Mouse (Mus musculus) cerebellum, adult 9-11 months (tissue): ENCODE measurements around the gene March1.

ENCODE experiments used
- DNase-seq: peaks from one replicate; pipeline ENCODE4 v3.0.0; 2022

The March1 gene

GRCm38 (mm10) chr8:65617871-65618751 is at the start of gene March1:
TSS of gene March1 (plus strand) at chr8:65617900.
- DNase-seq, result peak; percentile 10

GRCm38 (mm10) chr8:65586909-65587308 is 30.8 kb upstream of the March1 start:
- no peak for DNase-seq

- no peak for DNase-seq
Measured at GRCm38 (mm10) chr8:65603241-65603640, 14.5 kb upstream of the March1 start.

GRCm38 (mm10) chr8:65609509-65609908 is 8.2 kb upstream of the March1 start:
- DNase-seq, result no peak

- no peak for DNase-seq
Measured at GRCm38 (mm10) chr8:65618966-65619365, 1.3 kb downstream of the March1 start.

- DNase-seq, result no peak
Measured at GRCm38 (mm10) chr8:65644931-65645330, 27.2 kb downstream of the March1 start.

- no peak for DNase-seq
Measured at GRCm38 (mm10) chr8:65645502-65645901, 27.8 kb downstream of the March1 start.

GRCm38 (mm10) chr8:65645945-65646344 is 28.2 kb downstream of the March1 start:
- no peak for DNase-seq

GRCm38 (mm10) chr8:65655924-65656323 is 38.2 kb downstream of the March1 start:
- DNase-seq, result no peak

GRCm38 (mm10) chr8:65661885-65662284 is 44.2 kb downstream of the March1 start:
- no peak for DNase-seq

GRCm38 (mm10) chr8:65665786-65666185 is 48.1 kb downstream of the March1 start:
- no peak for DNase-seq

GRCm38 (mm10) chr8:65743066-65743465 is 125.4 kb downstream of the March1 start:
- DNase-seq, result no peak

GRCm38 (mm10) chr8:65775815-65776214 is 158.1 kb downstream of the March1 start:
- no peak for DNase-seq

- DNase-seq, result no peak
Measured at GRCm38 (mm10) chr8:65781156-65781555, 163.5 kb downstream of the March1 start.

- DNase-seq, result no peak
Measured at GRCm38 (mm10) chr8:65812971-65813370, 195.3 kb downstream of the March1 start.

- DNase-seq, result peak; percentile 1
Measured at GRCm38 (mm10) chr8:65922294-65923019, 304.8 kb downstream of the March1 start.

GRCm38 (mm10) chr8:65956948-65957347 is 339.2 kb downstream of the March1 start:
- DNase-seq, result no peak

- no peak for DNase-seq
Measured at GRCm38 (mm10) chr8:65957492-65957891, 339.8 kb downstream of the March1 start.

- no peak for DNase-seq
Measured at GRCm38 (mm10) chr8:65966502-65967222, 349.0 kb downstream of the March1 start.

- DNase-seq, result no peak
Measured at GRCm38 (mm10) chr8:65967223-65967778, 349.6 kb downstream of the March1 start.

- DNase-seq, result no peak
Measured at GRCm38 (mm10) chr8:65976905-65977304, 359.2 kb downstream of the March1 start.

GRCm38 (mm10) chr8:65982039-65982438 is 364.3 kb downstream of the March1 start:
- no peak for DNase-seq

- DNase-seq, result no peak
Measured at GRCm38 (mm10) chr8:65987665-65988064, 370.0 kb downstream of the March1 start.
